Mouse (Mus musculus) urinary bladder, adult 18-20 months (tissue): Measurements from ENCODE around the gene Ccdc162.
A peak's percentile ranks its signal among the peaks of the same experiment; 100 is the strongest.
"Not testable (repeated sequence)": the region's sequence is repeated elsewhere in the genome, so short reads cannot be mapped to it uniquely, and the experiment has no call there.

Source experiments
- DNase-seq, 2 experiments: peaks; one replicate each; pipeline ENCODE4 v3.0.0; 2022; ENCODE audit warnings: low spot score in 2 of 2, mixed read lengths in 2 of 2

Gene Ccdc162

DNA sequence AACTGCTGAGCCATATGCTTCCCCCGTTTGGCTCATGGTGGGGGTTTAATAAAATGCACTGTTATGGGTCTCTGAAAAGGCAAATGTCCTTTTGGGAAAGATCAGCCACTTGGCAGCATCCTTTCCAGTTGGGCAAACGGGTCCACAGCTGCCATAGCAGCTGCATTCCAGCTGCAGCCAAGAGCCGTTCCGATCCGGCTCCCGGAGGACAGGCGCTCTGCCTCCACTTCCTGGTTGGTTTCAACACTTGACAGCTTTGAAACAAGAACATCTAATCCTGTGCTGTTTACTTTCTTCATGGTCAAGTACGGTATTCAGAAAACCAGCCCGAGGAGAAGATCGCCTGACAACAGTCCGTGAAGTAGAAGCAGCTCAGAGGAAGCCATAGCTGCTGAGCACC, 19.4 kb downstream of the Ccdc162 start:
- no peak for DNase-seq

DNA sequence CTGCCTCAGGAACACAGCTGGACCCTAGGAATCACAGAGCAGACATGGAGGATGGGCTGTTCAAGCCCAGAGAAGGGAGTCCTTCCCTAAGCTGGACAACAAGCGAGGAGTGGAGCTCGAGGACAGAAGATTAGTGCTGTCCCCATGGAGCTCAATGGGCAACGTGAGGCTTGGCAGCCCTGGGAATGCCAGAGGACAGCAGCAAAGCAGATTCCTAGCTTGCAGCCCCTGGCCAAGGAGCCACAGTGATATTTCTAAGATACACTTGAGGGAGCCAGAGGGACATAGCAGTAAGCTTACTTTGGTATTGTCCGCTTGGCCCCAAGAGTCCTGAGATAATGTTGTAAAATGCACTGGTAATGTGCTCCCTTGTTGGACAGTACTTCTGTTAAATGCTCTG, 25.5 kb downstream of the Ccdc162 start:
- no peak for DNase-seq

DNA sequence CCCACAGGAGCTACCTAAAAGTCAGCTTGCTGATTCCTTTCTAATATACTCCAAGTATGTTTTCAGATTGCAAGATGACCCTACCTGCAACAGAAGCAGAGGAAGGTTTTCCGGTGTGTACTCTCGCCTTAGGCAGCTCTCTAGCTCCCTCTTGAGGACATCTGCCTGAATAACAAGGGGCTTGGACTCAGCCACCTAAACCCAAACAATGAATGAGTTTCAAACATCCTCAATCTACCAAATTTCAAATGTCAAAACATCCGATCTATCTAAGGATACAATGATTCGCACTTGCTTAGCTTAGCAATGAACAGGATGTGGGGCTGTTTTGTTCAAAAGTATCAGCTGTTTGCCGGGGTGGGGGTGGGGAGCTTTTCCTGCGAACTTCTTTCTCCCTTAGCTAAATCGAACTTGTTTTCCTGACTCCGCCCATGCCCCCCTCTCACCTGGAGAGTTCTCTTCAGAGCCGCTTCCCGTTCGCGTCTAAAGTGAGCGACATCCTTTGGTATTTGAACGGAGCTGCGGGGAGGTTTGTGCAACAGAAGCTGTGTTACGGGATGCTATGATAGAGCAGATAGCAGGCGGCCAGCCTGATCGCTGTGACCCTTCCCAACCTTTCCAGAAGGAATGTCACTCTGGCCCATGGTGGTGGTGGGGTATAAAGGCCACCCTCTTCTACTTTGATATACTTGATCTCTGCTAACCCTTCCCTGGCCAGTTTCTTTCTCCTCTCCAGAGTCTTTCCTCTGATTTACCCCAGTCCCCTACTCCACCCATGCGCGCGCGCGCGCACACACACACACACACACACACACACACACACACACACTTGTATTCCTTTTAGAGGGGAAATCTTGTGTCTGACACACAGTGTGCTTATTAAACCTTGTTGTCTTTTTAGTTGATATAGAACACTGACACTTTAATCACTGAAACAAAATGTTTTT, 26.2 kb downstream of the Ccdc162 start:
- peak; percentile 26 for DNase-seq

DNA sequence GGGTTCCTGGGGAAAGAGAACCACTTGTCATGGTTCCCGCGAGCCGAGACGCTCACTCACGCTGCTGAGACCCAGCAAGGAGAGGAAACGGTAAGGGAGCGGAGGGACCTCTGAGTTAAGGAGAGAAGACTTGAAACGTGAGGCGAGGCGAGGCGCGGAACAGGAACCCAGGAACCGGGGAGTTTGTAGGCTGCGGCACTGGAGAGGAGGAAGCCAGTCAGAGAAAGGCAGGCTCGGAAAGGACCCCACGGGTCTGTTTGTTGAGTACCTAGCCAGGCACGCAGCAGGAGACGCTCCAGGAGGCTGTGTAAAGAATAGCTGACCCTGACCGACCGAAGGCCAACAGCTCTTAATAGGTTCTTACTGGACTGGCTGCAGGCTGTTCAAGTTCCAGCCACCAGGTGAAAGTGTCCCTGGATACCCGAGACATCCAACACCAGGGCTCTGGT, 31.9 kb downstream of the Ccdc162 start:
- DNase-seq, result no peak

DNA sequence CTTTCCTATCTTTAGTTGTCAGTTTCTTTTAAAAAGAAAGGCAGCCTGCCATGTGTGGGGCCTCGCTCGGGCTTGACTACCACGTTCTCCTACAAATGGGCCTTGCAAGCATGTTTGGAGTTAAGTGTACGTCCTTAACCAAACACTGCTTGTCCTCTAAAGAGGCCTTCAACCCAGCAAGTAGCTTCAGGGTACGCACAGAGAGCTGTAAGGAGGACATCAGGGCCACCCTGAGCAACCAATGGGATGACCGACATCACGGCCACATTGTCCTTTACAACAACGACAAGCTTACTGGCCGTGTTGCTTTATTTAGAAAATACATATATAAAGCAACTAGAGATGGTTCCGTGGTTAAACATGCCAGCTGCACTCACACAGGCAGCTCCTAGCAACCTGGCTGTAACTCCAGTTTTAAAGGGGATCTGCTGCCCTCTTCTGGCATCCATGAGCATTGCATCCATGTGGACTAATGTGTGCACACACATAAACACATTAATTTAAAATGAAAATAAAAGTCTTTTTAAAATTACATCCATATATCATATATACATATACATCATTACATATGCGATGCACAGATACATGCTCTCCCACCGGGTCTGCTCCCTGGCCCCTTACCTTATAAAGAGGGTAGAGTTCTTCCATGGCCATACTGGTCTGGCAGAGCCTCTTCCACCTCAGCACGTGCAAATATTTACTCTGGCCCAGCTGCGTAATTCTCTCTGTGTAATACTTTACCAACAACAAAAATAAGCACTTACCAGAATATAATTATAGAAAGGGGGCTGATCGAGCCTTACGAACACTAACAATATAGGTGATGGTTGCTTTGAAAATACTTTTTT, 33.7 kb downstream of the Ccdc162 start:
- peak; percentile 64 to 65 for DNase-seq

DNA sequence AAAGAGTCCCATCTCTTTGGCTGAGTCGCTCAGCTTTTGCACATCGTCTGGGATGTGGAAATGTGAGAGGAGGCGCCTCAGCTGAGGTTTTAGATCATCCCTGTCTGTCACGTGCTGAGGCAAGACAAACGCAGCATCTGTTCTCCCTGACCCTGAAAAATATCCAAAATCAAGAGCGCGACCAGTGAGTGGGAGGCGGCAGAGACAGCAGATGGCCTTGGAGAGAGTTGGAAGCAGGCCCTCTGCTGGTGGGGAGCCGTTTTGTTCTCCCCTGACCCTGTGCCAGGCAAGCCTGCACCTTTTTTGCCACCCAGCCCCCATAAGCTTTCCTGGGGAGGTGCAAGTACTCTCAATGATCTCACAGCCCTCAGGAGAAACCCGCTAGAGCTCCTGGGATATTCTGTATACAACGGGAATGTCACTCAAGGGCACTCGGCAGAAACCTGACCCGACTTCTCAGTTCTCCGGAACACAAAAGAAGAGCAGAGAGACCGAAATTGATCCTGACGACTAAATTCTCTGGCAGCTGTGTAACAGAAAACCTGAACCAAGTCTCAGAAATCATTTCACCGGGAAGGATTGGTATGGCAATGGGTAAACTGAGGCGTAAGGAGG, 37.6 kb downstream of the Ccdc162 start:
- peak in 1 of 2 experiments; percentile 22 for DNase-seq

DNA sequence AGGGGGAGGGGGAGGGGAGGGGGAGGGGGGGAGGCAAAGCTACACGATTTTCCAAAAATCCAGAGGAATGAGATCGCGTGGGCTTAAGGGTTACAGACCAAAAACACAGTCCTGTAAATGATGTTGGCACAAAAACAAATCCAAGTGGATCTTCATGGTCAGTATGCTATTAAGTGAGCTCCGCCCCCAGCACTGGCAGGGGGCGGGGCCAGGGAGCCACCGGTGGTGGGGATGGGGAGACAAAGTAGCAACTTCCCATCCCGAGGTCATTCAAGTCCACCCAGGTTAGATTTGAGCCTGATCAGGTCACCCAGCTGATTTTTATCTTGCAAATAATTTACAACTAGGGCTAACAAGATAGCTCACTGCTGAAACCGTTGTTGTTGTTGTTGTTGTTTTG, 39.0 kb downstream of the Ccdc162 start:
- no peak for DNase-seq

DNA sequence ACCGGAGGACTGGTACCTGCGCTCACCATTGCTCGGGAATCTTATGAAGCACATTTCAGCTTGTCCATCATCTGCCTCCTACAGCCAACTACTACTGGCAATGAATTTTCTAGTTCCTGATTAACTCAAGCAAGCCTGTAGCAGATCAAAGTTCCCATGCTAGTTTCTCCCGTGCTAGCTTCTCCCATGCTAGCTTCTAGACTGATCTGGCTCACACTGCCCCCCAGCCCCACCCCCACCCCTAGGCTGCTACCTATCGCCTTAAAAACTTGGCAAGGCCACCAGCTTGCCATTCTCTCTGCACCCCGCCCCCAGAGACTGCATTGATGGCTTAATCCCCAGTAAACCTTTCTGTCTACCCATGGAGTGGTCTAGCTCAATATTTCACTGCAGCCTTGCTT, 39.8 kb downstream of the Ccdc162 start:
- DNase-seq, result no peak

DNA sequence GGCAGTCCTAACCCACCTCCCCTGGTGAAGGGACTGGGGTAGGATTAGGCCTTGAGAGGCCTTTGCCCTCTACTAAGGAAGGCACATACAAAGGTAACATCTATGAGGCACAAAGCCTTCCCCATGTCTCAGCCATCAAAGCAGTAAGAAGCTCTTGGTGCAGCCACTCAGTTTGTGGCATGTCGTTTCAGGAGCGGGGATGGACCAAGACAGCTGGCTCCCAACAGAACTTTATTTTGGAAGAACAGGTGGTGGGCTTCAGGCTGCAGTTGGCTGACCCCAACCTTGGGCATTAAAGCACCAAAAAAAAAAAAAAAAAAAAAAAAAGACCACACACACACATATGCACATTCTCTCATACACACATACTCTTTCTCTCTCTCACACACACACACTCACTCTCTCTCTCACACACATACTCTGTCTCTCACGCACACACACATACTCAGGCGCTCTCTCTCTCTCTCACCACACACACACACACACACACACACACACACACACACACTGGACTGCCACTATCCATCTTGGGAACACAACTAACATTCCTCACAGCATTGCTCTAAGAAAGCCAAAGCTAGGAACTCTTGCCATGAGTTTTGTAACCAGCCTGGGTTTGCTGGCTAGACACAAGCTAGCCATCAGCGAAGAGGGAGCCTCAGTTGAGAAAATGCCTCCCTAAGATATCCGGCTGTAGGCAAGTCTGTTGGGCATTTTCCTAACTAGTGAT, 40.4 kb downstream of the Ccdc162 start:
- no peak for DNase-seq

DNA sequence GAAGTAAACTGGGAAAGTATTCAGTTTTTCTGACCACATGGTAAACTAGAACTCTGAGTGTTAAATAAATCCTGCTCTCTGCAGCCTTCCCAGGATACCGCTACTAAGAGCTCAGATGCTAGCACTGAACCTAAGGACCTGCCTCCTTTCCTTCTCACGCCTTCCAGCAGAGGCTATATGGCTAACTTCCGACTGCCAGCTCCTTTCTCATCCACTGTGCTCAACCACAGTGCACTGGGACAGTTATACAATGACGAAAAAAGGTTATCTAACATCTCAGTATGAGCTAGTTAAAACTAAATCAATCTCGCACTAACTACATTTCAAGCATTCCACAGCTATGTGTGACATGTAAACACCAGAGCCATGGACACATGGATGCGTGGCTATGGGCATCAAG, 41.2 kb downstream of the Ccdc162 start:
- no peak for DNase-seq

DNA sequence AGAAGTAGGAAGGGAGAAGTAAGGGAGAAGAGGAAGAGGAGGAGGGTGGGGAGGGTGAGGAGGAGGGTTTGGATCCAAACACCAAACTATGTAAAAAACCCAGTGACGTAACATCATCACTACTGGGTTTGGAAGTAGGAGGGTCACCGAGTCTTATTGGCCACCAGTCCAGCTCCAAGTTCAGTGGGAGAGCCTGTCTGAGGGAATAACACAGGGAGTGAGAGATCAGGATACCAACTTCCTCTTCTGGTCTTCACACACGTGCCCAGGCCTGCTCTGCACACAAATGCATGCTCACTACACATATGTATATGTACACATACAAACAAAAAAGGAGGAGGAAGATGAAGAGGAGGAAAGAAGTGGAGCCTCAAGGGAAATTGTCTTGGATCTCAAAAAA, 42.1 kb downstream of the Ccdc162 start:
- DNase-seq, result no peak

DNA sequence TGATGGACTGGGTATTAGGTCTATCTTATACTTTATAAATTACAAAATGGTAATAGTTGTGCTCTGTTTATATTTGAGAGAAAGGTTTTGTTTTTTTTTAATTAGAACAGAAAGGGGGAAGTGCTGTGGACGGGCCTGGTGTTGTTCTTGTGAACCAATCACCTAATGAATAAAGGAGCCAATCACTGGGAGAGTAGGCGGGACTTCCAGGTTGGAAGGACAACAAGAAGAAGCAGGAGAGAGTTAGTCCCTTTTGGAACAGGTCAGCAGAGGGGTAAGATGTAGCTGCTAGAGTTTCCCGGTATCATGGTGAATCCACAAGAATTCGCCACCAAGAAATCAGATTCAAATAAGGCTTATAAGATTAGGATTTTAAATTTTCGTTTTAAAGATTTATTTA, 46.2 kb downstream of the Ccdc162 start:
- no peak for DNase-seq

DNA sequence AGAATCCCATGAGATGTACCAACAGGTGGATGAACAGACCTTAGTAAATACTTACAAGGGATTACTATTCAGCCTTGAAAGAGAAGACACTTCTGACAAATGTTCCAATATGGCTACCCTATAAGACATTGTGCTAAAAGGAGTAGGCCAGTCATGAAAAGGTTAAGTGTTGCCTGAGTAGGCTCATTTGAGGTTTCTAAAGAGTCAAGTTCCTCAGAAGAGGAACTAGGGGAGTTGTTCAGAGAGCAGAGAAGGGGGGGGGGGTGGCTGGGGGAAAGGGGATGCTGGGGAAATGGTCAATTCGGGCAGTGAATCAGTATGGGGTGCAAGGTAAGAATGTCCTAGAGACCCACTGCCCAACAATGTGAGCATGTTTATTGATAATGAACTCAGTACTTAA, 50.9 kb downstream of the Ccdc162 start:
- DNase-seq, result no peak

DNA sequence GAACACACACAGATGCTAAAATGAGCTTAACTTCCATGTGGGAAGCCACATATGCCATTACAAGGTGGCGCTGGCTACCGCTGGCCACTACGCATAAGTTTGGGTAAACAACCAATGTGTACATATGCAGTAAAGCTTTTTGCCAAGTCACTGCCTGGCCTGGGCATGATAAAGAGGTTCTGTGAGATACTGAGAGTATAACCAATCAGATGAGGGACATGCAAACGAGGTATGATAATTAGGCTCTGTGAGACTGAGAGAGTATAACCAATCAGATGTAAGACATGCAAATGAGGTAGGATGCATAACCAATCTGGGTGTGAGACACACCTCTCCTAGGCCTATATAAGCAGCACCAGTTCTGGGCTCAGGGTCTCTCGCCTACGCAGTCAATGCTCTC, 56.8 kb downstream of the Ccdc162 start:
- not testable (repeated sequence) for DNase-seq

DNA sequence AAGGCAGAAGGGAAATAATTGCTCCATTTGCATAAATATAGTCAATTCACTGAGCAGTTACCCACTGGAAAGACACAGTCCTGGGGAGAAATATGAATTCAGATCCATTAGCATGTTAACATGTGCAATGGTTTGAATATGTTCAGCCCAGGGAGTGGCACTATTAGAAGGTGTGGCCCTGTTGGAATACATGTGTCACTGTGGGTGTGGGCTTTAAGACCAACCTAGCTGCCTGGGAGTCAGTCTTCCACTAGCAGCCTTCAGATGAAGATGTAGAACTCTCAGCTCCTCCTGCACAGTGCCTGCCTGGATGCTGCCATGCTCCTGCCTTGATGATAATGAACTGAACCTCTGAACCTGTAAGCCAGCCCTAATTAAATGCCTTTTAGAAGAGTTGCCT, 60.8 kb downstream of the Ccdc162 start:
- not testable (repeated sequence) for DNase-seq

DNA sequence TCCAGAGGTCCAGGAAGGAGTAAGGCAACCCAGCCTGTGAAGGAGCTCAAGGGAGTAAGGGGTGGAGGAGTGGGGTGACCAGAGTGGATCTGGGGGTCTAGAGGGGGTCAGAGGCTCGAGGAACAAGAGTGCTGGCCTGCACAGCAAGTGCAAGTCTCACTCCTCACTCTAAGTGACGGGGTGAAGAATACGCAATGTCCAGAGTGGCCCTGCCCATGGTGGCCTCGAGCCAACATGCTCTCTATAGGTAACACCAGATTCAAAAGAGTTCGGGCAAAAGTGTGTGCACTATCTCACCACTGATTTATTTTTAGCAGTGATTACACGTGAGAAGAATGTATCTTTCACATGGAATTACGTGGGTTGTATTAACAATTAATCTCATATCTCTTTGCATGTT, 63.4 kb downstream of the Ccdc162 start:
- DNase-seq, result no peak

DNA sequence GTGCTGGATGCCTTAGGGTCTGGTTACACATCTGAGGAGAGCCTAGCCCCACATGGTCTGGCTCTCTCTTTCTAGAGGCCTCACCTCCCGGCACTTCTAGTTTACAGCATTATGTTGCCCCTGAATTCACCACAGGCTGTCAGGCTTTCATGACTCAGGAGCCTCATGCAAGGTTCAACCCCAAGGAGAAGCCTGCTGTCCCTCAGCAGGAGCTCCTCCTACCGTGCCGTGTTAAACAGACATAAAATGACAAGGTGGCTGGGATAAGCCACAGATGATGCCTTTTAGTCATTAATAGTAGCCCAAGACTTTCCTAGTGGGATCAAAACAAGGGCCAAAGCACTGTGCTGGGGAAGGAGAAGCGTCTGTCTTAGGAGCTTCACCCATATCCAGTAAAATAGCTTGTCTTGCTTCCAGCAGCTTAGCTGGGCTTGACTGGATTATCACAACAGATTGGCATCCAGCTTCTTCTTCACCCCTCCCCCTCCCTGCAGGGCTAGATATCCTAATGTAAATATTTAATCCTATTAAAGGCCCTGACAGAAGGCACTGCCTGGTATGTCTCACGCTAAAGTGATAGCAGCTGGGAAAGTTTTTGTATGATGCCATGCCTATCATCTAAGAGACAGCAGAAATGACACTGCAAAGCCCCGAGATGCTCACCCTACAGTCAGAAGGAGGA, 64.2 kb downstream of the Ccdc162 start:
- DNase-seq, result no peak

DNA sequence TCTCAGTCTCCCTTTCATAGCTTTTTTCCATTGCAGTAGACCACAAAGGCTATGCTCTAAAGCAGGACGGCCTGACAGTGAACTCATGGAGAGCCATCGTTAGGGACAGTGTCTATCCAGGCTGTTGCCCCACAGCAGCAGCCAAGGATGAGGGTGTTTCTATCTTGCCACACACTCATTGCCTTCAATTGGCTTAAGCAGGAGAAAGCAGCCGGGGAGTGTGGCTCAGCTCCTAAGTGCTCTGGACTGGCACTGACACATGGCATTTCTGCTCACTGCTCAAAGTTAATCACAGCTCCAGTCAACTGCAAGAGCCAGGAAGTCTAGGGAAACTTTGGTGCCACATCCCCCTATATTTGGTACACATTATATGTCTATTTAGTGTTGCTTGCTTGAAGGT, 64.9 kb downstream of the Ccdc162 start:
- no peak for DNase-seq

DNA sequence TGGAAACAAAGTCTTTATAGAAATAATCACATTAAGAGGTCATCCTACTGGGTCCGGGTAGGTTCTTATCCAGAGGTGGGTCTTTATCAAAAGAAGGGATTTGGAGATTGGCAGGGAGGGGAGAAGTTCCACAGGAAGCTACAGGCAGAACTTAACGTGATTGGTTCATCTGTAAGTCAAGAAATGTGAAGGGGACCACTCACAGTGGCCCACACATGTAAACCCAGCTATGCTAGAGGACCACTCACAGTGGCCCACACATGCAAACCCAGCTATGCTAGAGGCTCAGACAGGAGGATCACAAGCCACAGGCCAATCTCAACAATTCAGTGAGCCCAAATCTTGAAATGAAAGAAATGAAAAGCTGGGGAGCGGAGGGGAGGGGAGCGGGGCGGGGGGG, 67.2 kb downstream of the Ccdc162 start:
- no peak for DNase-seq

DNA sequence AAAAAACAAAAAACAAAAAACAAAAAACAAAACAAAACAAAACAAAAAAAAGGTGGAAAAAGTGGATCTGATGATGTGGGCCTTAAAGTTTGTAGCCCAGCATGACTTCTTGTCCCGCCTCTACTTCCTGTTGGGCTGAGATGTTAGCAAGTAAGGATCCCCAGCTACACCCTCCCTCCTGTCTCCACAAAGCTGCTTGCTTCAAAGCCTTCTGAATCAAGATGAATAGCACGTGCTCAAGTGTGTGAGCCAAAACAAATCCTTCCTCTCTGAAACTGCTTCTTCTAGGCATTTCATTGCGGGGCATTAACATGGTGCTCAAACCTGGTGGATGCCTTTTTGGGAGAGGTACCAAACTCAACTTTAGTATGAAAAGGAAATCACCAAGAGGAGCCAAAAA, 77.7 kb downstream of the Ccdc162 start:
- no peak for DNase-seq
